Mouse (Mus musculus) neutrophil, adult 5-6 weeks (primary cell): ENCODE results near the gene Mthfd2. TPM values are rescaled to one million over a fixed set of nuclear protein-coding genes. Genes with fewer than 3 reads are reported as not detected.
A peak's percentile ranks its signal among the peaks of the same experiment; 100 is the strongest.

Source experiments
- ATAC-seq: fragments of 151-379, 151-347 bp; 2 replicates; pipeline ENCODE4 v1.8.0; 2017; ENCODE audit warnings: mild to moderate bottlenecking, moderate TSS enrichment; ENCODE audit not compliant: insufficient number of reproducible peaks, poor library complexity, low FRiP score, severe bottlenecking; ENCODE audit errors: extremely low read depth
- total RNA-seq: library from RNA; stranded (forward); fragments of 200-1000 nt; gene quantifications from 2 replicates; pipeline ENCODE4 v1.2.3, GENCODE M21; 2017

Mthfd2 gene
- total RNA-seq = 8.4 and 10.6 TPM in 2 replicates

- peak; percentile 96 for ATAC-seq
Measured at GRCm38 (mm10) chr6:83325525-83326393, at the start of gene Mthfd2, which contains the start of gene Mob1a. Gene Mthfd2, minus strand, starts transcription at chr6:83325908. Gene Mob1a, plus strand, starts transcription at chr6:83326016.

- no peak for ATAC-seq
Measured at GRCm38 (mm10) chr6:83373704-83374300, 48.1 kb upstream of the Mthfd2 start.

- no peak for ATAC-seq
Measured at GRCm38 (mm10) chr6:83371350-83371749, 45.6 kb upstream of the Mthfd2 start.

GRCm38 (mm10) chr6:83370316-83370965 lies 44.7 kb upstream of the Mthfd2 start:
- ATAC-seq = no peak

GRCm38 (mm10) chr6:83363075-83363474 lies 37.4 kb upstream of the Mthfd2 start:
- ATAC-seq = no peak

GRCm38 (mm10) chr6:83361523-83362248 lies 36.0 kb upstream of the Mthfd2 start:
- ATAC-seq = no peak

- ATAC-seq = no peak
Measured at GRCm38 (mm10) chr6:83357436-83357835, 31.7 kb upstream of the Mthfd2 start.

GRCm38 (mm10) chr6:83356569-83357138 lies 30.9 kb upstream of the Mthfd2 start:
- peak; percentile 59 for ATAC-seq

GRCm38 (mm10) chr6:83354856-83355781 lies 29.4 kb upstream of the Mthfd2 start:
- ATAC-seq = no peak

GRCm38 (mm10) chr6:83352666-83353410 lies 27.1 kb upstream of the Mthfd2 start:
- no peak for ATAC-seq

- no peak for ATAC-seq
Measured at GRCm38 (mm10) chr6:83351490-83352160, 25.9 kb upstream of the Mthfd2 start.

GRCm38 (mm10) chr6:83350851-83351405 lies 25.2 kb upstream of the Mthfd2 start:
- ATAC-seq = no peak

GRCm38 (mm10) chr6:83350172-83350571 lies 24.5 kb upstream of the Mthfd2 start:
- no peak for ATAC-seq

- ATAC-seq = peak; percentile 93
Measured at GRCm38 (mm10) chr6:83349274-83349958, 23.7 kb upstream of the Mthfd2 start.

- ATAC-seq = no peak
Measured at GRCm38 (mm10) chr6:83348873-83349272, 23.2 kb upstream of the Mthfd2 start, which contains the start of gene Bola3. Gene Bola3, plus strand, starts transcription at chr6:83349147.

- ATAC-seq = no peak
Measured at GRCm38 (mm10) chr6:83347916-83348315, 22.2 kb upstream of the Mthfd2 start.
